Mouse (Mus musculus) kidney, postnatal 14 days (tissue): ENCODE measurements at regions not wholly inside any gene's neighbourhood (a gene's known extent, or its start where the extent isn't known, plus 50 kb on each side); places are given as distances from the start of the nearest gene placed in this dataset.

Experiments
- DNase-seq: peaks from one replicate; pipeline ENCODE4 v3.0.0; 2022; ENCODE audit warnings: mixed read lengths

DNA sequence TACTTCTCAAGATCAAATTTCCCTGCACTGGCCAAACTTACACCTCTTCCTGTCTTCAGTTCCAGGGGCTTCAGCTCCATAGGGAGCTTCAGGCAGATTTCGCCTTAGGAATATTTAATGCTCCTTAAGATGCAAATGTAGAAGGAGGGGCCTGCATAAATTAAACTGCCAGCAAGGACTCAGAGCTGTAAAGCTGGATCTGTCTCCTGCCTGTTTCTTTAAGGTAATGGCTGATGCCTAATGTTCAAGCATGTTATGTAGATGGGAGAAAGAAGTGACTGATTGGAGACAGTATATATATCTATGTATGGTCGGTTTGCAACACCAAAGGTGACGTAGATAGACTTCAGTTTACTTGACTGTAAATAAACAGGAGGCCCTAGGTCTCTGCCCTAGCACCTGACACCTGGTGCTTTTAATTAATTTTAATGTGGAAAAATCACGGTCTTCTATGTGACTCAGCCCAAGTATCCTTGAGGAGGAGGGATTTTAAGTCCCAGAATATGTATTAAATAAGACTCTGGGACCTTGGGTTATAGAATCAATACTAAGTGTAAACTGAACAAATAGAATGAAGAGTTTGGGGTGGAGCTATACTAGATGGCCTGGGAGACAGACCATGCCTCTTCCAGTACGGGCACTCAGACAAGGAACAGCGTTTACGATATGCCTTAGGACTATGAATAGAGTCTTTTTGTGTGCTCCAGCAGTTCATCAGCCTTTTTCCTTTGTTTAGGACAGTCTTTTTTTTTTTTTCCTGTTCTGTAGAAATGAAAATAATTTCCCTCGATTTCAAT lies 651.7 kb upstream of the Lmcd1 start:
- no peak for DNase-seq

DNA sequence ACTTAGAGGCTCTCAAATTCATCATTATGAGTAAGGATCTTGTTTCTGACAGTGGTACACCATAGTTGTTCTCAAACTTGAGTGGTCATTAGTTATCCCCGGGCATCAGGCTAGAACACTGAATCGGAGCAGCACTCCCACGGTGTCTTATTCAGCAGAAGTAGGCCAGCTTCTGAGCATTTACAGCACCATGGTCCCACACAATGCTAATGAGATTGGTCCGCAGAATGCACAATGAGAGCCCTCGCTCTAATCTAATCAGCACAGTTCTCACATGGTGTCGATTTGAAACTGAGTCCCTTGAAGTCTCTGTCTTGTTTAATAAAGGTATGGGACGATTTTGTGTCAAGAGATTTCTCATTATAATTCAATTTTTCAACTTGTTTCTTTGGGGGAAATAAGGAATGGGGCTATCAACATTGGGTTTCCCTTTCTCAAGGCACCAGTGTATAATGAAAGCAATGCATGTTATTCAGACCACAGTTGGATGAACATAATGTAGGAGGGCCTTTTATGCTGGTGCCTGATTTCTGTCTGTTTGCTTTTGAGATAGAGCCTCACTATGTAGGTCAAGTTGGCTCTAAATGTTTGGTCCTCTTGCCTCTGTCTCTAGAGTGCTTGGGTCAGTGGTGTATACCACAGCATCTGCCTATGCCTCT lies 650.9 kb upstream of the Lmcd1 start:
- no peak for DNase-seq

DNA sequence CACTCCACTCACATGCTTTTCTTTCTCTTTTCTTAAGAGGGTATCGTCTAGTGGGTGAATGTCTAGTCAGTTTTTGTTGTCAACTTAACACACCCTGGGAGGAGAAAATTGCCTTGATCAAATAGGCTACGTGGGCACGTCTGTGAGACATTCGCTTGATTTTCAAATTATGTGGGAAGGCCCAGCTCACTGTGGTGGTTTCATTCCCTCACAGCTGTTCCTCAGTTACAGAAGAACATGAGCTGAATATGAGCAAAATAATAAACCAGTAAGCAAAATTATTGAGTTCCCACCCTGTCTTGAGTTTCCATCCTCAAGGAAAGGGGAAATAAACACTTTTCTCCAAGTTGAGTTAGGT lies 650.4 kb upstream of the Lmcd1 start:
- DNase-seq: no peak

DNA sequence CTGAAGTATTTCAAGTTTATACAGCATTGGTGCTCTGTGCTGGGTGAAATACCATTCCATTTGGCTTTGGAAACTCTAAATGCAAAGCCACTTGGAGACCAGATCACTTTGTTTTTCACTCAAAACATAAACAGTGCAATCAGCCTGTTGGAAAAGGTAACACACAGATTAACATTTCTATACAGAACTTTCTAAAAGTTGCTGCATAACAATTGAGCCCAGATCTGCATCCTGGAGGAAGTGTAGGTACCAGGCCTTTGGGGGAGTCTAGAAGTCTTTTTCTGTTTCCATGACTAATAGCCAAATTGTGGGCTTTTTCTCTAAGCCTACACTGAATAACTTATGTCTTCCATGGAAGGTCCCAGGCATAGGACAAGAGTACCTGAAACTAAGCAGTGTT lies 648.1 kb upstream of the Lmcd1 start:
- no peak for DNase-seq

DNA sequence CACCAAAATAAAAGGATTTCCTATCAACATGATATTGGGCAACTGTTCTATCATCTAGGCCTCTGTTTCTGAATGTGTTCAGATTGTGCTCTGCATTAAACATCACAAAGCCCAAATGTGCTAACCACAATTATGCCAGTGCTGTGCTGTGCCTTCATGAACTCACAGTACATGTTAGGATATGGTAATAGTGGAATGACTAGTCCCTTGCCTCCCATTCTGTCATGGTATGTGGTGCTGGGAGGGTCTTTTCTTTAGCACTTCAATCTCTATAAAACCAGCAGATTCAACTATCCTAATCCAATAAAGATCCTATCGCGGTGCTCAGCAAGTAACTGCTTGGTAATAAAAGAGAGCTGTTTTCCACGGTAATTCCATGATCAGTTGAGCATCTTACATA lies 620.8 kb upstream of the Lmcd1 start:
- DNase-seq: no peak

DNA sequence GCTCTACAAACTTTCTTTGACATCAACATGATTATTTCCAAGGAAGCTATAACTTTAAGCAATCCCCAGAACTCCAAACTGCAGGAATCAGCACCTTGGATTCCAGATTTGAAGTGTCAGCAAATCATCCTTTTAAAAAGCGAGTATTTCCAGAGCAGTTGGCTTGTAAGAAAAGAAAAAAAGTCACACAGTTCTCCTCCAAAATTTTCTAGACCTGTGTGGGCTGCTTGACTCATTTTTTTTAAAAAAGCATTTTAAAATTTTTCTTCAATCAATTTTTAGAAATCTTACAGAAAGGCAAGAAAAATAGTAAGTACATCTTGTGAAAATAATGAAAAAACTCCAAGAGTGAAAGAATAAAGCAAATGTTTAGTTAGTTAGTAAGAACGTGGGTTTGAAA lies 613.6 kb upstream of the Lmcd1 start:
- no peak for DNase-seq

DNA sequence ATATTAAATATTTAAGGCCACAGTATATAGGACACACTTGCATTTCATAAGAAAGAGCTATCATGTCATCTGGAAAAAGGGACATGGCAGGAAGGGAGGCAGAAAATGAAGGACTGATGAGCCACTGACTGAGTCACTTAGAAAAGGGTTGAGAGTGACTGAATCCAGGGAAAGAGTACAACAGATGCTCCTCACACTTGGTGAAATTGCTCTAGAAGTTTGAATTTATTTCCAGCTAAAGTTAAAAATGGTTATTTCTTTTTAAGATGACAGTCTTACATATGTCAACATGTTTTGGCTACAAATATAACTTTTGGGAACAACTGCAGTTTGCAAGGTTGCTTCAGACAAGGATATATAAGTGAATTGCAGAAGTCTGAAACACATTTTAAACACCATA lies 609.0 kb upstream of the Lmcd1 start:
- no peak for DNase-seq

DNA sequence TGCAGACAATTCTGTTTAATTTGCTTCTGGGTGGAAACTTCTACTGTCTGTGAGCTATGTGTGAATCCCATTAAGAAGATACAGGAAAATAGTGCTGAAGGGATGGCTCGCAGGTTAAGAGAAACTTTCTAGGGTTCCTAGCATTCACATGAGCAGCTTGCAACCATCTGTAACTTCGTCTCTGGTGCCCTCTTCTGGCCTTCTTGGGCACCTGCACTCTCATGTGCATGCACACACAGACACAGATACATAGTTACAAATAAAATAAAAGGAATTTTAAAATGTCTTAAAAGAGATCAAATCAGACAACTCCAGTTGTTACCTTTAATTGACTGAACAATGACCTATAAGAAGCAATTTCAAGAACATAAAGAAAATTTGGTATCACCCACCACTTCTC lies 588.6 kb upstream of the Lmcd1 start:
- no peak for DNase-seq

DNA sequence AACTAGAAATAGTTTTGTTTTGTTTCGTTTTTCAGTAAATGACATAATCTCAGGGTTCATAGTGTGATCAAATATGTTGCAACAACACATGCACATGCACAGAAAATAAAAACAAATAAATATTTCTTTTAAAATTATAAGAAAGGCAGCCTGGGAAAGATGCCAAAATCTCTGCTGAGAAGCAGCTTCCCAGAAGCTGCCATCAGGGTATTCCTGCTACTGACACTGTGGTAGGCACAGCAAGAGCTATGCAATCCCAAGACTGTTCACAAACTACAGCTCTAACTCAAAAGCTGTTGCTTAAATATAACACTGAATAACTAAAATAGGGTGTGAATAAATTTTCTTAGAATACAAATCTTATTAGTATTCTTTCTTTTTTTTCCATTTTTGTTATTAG lies 570.7 kb upstream of the Lmcd1 start:
- no peak for DNase-seq

DNA sequence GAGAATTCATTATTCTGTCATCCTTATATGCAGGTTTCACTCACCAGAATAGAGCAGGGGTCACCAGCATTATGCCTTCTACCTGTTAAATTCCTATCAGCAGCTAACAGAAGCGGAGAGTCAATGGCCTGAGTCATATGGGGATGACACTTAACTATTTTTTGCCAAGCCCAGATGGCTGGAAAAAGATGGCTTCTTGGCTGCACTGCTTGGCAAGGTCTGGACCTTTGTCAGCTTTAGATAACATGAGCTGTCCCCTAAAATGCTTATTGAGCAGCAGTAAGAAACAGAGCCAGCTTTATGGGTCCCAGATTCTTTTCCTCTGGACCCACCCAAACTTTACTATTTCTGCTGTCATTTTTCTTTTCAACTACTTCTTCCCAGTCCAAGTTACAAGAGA lies 565.3 kb upstream of the Lmcd1 start:
- DNase-seq: no peak

DNA sequence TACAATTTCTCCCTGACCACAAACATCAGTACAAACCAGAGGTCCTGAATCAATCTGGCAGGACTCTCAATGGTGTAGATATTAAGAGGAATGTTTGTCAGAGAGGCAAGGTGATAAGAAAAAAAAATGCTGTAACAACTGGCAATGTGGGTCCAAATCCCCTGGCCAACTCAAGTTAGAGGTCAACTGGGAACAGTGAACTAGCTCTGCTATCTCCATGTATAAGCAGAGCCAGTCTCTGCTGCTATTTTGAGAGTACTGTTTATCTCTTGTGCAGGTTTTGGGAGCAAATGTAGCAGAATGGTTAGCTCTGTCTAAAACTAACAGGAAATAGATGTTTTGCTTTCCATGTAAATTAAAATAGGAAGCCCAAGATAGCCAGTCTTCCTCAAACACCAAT lies 547.6 kb upstream of the Lmcd1 start:
- no peak for DNase-seq

DNA sequence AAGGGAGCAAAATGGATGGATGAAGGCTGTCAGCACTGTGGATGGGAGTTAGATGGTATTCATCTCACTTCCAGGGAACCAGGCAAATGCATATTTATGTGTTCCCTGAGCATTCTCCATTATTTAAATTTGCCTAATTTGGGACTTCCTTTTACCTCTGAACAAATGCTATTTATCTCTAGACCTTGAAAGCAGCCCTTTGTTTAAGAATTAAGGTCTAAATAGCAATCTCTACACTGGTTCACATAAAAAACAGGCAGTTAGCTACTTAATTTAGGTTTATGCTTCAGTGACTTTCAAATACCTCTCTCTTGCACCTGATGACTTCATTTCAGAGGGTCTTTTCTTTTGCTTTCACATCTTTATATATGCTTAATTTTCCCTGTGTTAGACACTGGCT lies 543.2 kb upstream of the Lmcd1 start:
- no peak for DNase-seq

DNA sequence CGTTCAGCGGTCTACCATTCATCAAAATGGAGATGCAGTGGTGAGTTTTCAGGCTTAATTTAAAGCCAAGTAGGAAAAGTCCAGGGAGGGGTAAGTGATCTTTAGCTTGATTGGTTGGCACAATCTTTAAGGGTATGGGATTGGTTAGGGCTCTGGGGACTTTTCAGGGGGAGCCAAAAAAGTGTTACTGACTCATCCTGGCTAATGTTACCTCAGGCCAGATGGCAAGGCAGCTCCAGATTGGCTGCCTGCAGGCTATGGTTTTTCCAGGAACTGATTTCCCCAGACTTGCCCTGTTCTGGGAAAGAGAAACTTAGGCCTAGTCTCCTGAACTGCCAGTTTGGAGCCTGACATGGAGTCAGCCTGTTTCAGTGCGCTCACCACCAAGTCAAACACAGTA lies 539.6 kb upstream of the Lmcd1 start:
- no peak for DNase-seq

DNA sequence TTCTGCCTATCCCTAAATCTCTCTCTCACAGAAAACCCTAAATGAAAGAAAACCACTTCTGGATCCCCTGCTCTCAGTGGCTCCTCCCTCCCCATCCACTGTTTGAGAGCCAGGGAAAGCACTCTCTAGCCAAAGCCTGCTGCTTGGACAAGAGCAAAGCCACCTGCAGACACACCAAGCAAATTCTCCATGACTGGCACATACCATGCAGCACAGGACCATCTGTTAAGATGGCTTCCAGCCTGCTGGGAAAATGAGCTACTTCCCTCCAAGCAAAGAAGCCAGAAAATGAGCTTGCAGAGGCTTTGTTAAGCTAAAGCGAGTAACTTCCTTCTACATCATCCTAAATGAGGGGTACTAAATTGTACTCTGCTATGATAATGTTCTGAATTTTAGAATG lies 534.6 kb upstream of the Lmcd1 start:
- no peak for DNase-seq

DNA sequence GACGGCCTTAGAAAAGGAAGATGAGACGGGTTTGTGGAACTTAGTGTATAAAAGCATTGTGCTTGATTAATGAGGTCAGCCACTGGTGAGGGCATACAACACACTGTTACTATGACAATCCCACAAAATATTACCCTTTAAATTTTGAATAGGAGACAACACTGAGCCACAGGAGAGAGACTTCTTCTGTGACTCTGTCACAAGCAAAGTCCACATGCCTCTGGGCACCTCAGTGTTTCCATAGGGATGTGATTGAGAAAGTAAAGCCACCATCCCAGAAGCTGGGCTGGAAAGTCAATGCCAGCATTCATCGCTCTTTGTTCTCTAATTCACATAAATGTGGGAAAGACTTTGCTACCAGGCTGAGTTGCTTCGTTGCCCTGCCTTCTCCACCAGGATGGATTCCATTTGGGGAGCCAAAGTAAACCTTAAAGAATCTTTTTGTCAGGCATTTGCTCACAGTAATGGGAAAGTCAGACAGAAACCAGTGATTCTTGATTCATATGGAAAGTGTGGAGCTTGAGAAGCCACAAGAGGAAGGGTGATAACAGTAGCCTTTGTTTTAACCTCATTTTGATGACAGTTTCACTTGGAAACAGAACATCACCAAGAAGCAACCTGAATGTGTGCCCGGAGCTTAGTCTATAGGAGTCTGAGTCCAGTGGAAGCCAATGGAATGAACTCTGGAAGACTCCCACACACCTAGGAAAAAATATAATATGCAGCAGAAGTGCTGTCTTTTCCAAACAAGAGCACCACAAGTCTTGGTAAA lies 491.7 kb upstream of the Lmcd1 start:
- no peak for DNase-seq

DNA sequence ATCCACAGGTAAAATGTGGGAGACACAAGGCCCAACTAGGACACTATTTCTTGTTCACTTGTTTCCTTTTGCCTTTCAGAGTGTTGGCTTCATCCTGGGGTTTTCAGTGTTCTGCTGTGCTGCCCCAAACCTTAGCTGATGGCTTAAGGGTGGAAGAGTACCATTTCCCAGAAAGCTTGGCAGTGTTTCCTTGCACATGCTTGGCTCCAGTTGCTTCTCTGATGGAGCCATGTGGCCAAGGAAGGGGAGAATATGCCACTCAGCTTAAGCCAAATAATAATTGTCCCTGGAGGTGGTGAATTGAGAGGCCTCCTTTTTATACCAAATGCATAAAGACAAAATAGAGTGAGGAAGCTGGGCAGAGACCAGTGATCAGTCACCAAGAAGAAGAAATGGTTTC lies 464.9 kb upstream of the Lmcd1 start:
- DNase-seq: no peak

DNA sequence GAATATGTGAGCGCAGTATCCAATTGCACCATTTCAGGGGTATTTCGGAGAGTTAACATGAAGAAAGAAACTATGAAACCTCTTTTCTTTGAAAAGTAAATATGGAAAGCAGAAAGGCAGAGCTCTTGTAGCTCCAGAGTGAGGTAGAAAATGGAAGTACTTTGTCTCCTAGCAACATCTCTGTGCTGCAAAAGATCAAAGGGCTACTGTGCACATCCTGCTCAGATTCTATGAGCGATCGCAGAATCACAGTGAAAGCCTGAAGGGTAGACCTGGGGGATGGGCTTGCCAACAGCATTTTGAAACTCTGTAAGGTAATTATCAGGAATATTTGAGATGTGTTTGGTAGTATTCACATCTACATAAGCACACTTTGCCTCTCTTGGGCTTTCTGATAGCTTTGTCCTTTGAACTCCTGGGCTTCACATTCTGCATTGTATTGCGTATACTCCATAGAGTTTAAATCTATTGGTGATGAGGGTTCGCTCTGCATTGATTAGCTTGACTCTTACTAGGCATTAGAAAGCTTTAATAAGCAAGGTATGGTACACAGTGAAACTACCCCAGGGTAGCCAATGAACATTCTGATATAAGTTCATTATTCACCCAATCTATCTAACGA lies 459.5 kb upstream of the Lmcd1 start:
- no peak for DNase-seq

DNA sequence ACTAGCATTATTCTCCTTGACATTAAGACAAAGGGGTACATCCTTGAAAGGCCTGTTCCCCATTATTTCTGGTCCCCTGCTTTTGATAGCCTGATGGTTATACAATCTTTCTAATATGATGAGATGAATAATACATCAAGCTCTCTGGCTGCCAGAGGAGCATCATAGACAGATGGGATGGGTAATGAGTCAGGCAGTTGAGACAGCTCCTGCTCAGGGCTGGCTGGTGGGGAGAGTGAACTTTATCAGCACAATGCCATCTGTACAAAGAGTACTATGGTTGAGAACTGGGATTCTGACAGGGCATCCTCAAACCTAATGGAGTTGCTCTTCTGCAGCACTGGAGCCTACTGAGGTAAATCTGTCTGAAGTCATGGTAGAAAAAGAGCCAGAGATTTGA lies 458.4 kb upstream of the Lmcd1 start:
- DNase-seq: no peak

DNA sequence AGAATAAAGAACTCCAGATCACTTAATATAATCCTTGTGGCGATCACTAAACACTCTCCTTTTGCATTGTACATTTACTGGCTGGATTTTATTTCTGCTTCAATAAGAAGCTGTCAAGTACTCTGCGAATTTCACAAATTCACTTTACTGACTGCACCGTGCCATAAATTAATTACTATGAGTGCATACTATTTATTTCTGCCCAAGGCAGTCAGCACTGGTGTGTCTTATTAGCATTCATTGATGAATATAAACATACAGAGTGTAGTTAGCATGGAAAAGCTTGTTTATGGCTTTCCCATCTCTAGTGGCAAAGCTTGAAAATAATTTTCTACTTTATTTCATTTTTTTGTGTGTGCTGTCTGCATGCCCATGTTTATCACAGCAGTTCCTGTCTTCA lies 453.3 kb upstream of the Lmcd1 start:
- DNase-seq: no peak

DNA sequence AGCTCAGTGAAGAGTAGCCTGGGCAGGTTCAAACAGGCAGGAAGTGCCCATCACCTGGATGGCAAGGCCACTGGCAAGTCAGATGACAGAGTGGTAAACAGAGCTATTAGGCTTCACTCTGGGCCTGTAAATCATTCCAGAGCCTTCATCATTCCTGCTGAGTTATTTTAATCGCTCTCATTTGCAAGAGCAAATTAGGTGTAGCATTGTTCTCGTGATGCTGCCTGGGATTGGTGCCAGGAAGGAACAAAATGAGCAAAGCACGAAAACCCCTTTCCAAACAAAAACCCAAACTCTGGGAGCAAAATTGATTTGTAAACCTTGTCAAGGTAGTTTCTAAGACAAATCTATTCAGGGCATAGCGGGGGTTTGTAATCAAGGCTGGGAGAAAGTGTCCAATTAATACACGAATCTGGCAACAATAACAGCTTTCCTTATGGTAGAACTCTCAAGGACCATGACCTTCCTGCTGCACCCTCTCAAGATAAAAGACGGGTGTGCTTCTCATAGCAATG lies 429.2 kb upstream of the Lmcd1 start:
- no peak for DNase-seq

DNA sequence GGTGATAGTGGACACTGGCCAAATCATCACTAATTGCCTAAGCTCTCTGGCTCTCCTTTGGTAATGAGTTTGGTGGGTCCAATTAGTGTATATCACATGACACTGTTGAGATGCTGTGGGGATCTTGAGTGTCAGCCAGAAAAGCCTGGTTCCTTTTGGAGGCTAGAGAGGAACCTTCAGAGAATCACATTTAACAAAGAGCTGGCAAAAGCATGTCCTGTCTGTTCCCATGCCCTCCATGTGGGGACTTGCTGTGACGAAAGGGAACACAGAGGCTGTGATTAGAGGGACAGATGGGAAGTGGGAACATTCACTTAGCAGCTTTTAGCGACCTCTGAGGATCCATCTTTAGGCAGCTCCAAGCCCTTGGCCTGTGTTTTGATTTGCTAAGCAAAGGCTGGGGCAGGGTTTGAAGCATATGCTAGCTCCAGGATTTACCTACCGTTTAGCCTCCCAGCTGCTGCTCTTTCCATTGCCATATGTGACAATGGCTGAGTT lies 407.4 kb upstream of the Lmcd1 start:
- DNase-seq: no peak

DNA sequence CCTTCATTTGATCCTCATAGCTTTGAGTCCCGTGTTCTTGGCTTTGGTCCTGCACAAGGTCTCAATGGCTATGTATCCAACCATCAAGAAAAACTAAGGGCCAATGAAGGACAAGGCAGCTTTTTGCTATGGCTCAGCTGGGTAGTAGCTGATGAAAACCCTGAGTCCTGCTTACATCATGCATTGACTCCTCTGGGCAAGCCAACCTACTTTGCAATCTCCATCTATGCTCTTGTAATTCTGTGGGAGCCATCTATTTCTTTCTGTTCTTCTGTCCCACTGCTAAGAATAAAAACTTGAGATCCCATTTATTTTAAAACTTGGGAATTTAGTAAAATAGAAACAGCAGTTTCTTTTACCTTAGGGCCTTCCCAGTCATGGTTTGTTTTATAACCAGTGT lies 391.0 kb upstream of the Lmcd1 start:
- DNase-seq: no peak

DNA sequence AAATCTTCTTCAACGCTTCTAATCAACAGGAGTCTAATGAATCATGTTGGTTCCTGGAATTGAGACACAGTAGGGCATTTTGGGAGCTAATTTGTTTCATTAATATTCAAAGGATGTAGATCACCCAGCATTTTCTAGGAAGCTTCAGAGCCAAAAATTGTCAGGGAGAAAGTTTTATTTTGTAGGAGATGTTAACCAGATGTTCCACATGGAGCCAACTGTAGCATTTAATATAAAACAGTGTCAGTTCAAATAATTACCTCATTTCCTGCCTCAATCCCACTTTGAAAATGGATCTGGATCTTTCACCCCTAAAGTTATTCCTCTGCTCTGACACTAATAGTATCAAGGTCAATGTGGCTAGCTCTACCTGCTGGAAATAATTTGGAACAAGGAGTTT lies 389.6 kb upstream of the Lmcd1 start:
- no peak for DNase-seq
